Mouse (Mus musculus) cerebellum, adult 9-10 months (tissue): Measurements from ENCODE around the gene Specc1.

ENCODE experiments used
- DNase-seq: peaks from one replicate; pipeline ENCODE4 v3.0.0; 2022

The Specc1 gene

GRCm38 (mm10) chr11:62253380-62253779, 296.8 kb downstream of the Specc1 start:
- no peak for DNase-seq

GRCm38 (mm10) chr11:62259214-62259613, 302.7 kb downstream of the Specc1 start:
- no peak for DNase-seq

GRCm38 (mm10) chr11:62263599-62263998, 307.0 kb downstream of the Specc1 start:
- no peak for DNase-seq

GRCm38 (mm10) chr11:62264018-62264417, 307.5 kb downstream of the Specc1 start:
- no peak for DNase-seq

- no peak for DNase-seq
These were observed 309.1 kb downstream of the Specc1 start for GRCm38 (mm10) chr11:62265642-62266041.

- DNase-seq, result no peak
These were observed 310.1 kb downstream of the Specc1 start for GRCm38 (mm10) chr11:62266466-62267214.

GRCm38 (mm10) chr11:62268381-62268780, 311.8 kb downstream of the Specc1 start:
- DNase-seq, result no peak

- no peak for DNase-seq
These were observed 312.5 kb downstream of the Specc1 start for GRCm38 (mm10) chr11:62269097-62269496.

- no peak for DNase-seq
These were observed 314.3 kb downstream of the Specc1 start for GRCm38 (mm10) chr11:62270851-62271250.
